Comparison of ENCODE assay signal across 8 mouse cellular contexts in genomic region chr1:39193862-39194675, GRCm38 (mm10). TPM values are rescaled to one million over a fixed set of nuclear protein-coding genes. Genes with fewer than 3 reads are reported as not detected.
DNase-seq lines count a peak whose midpoint lies in the region; ATAC-seq lines count a peak whose summit lies in the region.

No protein-coding gene starts in this region.

- peak overlapping the region; percentile 79 for H3K4me3 ChIP-seq in heart, embryonic 13.5 days
- peak overlapping the region; percentile 80 for H3K4me3 ChIP-seq in lung, embryonic 16.5 days (ENCODE audit: low read length)

- H3K9ac ChIP-seq in heart, embryonic 13.5 days: peak overlapping the region; percentile 90
- H3K9ac ChIP-seq in lung, embryonic 16.5 days (ENCODE audit: low read length): peak overlapping the region; percentile 75

- peak; percentile 12 to 66 for DNase-seq in urinary bladder, adult 18-20 months (ENCODE audit: low spot score in 2 of 2)
- no peak for DNase-seq in urinary bladder, postnatal 10 days (ENCODE audit: low spot score)
- DNase-seq in embryo, embryonic 10 days (ENCODE audit: low spot score): peak; percentile 37
- DNase-seq in kidney, postnatal 25 days: peak; percentile 29 to 46
- peak; percentile 70 to 73 for DNase-seq in right cerebral cortex, postnatal 10 days (ENCODE audit: low spot score in 2 of 2)
- no peak for DNase-seq in spleen, adult 12 weeks (ENCODE audit: low spot score)

- peaks cover 70% of the 10 kb centered on the region for H3K27me3 ChIP-seq in heart, embryonic 13.5 days (replicated peaks)
- H3K27me3 ChIP-seq in lung, embryonic 16.5 days (ENCODE audit: control insufficient read depth, insufficient read depth, low read depth, low read length): peaks cover 24% of the 10 kb centered on the region

- H3K36me3 ChIP-seq in heart, embryonic 13.5 days: no peaks in the 10 kb centered on the region
- no peaks in the 10 kb centered on the region for H3K36me3 ChIP-seq in lung, embryonic 16.5 days (ENCODE audit: control insufficient read depth, insufficient read depth, low read length)

- no peaks in the 10 kb centered on the region for H3K9me3 ChIP-seq in heart, embryonic 13.5 days
- no peaks in the 10 kb centered on the region for H3K9me3 ChIP-seq in lung, embryonic 16.5 days (ENCODE audit: control insufficient read depth, low read length)

- H3K27ac ChIP-seq in heart, embryonic 13.5 days (replicated peaks): no peak overlapping the region
- no peak overlapping the region for H3K27ac ChIP-seq in lung, embryonic 16.5 days (ENCODE audit: low read length)

- H3K4me2 ChIP-seq in heart, embryonic 13.5 days: peak overlapping the region; percentile 99
- peak overlapping the region; percentile 100 for H3K4me2 ChIP-seq in lung, embryonic 16.5 days (ENCODE audit: low read depth, low read length)

- WGBS in heart, embryonic 13.5 days: under 1% methylated on average over 51 of the region's 76 CpGs
- WGBS in lung, embryonic 16.5 days: under 1% methylated on average over 54 of the region's 76 CpGs

- ATAC-seq in heart, embryonic 13.5 days (ENCODE audit: extremely low read depth, insufficient number of reproducible peaks, low FRiP score, low TSS enrichment): peak; percentile 29; the same call in 1 of the 2 replicates
- peak; percentile 58 for ATAC-seq in lung, embryonic 16.5 days (ENCODE audit: low read depth)

- H3K4me1 ChIP-seq in heart, embryonic 13.5 days: peaks cover 31% of the 10 kb centered on the region
- peaks cover 10% of the 10 kb centered on the region; the same call in 1 of the 2 replicates for H3K4me1 ChIP-seq in lung, embryonic 16.5 days (replicated peaks; ENCODE audit: control insufficient read depth, insufficient read depth, low read length)

RNA-seq across cellular contexts. Expression of gene Npas2, which starts 0.5 kb away (rescaled TPM):
- 0.42 and 0.53 TPM in 2 replicates for polyA plus RNA-seq in heart, embryonic 13.5 days (2015; fragmentation: Nextera tagmentation; extraction: Ambion mirVana)
- polyA plus RNA-seq in lung, embryonic 16.5 days (2015; fragmentation: Nextera tagmentation; extraction: Ambion mirVana): 1.9 and 2.0 TPM in 2 replicates

Comparison
In these comparisons a context has a peak if more than half of its experiments do, and no peak if none do; other contexts are left out.
1. DNase-seq: peak in urinary bladder, adult 18-20 months (2 of 2), embryo, embryonic 10 days (single experiment), kidney, postnatal 25 days (2 of 2) and right cerebral cortex, postnatal 10 days (2 of 2); none in urinary bladder, postnatal 10 days (single experiment) and spleen, adult 12 weeks (single experiment).